Mouse (Mus musculus) activated CD4-positive, CD25-positive, alpha-beta regulatory T cell, adult 4 months (primary cell): ENCODE data around the gene Lhpp. TPM values are rescaled to one million over a fixed set of nuclear protein-coding genes. Genes with fewer than 3 reads are reported as not detected.
A peak's percentile ranks its signal among the peaks of the same experiment; 100 is the strongest.

ENCODE experiments used
- ATAC-seq: one replicate; pipeline ENCODE4 v1.8.0; 2017
- polyA plus RNA-seq, 2 experiments: library from polyadenylated mRNA; unstranded; fragments of 100-300 nt; shearing (Covaris generic); gene quantifications; one replicate each; pipeline ENCODE4 v1.2.1; 2017

Lhpp gene
- polyA plus RNA-seq, 2 experiments from 2014 or later = 4.2 to 4.6 TPM

DNA sequence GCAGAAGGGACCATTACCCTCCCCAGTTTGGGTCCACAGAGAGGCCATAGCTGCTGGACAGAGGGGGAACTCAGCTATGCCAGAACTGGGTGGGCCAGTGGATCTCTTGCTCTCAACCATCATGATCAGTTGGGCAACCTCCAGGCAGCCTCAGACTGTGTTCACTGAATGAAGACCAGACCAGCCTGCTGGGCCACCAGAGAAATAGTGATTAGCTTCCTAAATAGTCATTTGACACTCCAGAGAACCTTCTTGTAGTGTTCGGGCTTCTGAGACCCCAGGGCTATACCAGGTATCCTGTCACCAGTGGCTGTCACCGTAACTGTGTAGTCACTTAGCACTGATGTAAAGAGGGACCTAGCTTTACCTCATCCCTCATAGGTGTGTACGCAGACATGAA is 71.9 kb downstream of the Lhpp start:
- no peak for ATAC-seq

DNA sequence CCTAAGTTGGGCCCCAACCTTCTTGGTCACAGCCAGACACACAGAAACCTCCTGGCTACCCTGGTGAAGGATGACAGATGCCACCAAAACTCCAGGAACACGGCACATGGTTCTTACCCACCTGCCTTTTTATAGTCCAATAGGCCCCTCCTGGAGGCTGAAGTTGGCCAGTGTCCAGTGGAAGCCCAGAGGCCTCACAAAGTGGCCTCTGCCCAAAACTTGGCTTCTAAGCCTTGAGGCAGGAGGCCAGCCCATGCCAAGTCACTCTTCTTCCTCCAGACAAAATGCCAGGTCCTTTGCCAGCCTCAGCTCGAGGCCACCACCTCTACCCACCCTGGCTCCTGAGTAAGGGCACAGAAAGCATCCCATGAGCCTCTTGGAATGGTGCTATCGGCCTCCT is 72.5 kb downstream of the Lhpp start:
- no peak for ATAC-seq

- ATAC-seq = no peak
These were observed 73.5 kb downstream of the Lhpp start for GRCm38 (mm10) chr7:132683923-132684322.

GRCm38 (mm10) chr7:132686515-132686914 is 76.1 kb downstream of the Lhpp start:
- ATAC-seq = peak; percentile 91

GRCm38 (mm10) chr7:132687897-132688296 is 77.5 kb downstream of the Lhpp start:
- no peak for ATAC-seq

GRCm38 (mm10) chr7:132688721-132689120 is 78.3 kb downstream of the Lhpp start:
- ATAC-seq = no peak

DNA sequence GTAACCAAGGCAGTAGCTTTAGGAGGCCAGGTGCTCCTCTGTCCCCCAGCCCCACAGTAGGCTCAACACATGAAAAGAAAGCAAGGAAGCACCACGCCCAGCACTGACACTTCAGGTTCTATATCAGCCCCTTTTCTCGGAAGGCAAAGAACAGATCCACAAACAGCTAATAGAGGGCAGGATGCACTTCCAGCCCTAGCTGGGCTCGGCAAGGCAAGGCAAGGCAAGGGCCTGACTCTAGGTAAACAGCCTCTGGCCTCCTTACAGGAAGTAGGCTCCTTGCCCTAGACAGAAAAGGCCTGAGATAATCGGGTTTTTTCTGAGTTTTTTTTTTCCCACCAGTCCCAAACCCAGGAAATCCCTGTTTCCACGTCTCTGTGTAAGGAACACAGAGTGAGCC is 79.3 kb downstream of the Lhpp start:
- ATAC-seq = no peak

- no peak for ATAC-seq
These were observed 80.5 kb downstream of the Lhpp start for GRCm38 (mm10) chr7:132690716-132691472.

DNA sequence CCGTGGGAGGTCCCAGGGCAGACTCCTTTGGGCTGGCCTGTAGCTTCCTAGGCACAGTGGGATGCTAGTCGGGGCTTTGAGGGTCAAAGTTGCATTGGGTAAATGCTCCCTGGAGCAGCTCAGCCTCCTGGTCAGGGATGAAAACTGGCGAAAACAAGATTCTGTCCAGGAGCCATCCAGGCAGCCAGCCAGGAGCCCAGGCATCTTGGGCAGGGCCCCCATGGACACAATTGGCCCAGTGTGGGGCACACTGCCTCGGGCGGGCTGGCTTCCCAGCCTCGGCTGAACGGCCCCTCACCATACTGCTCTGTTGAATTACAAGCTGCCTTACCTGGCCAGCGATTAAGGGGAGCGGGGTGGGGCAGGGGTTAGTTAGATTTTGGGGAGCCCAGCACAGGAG is 82.3 kb downstream of the Lhpp start:
- ATAC-seq = no peak

GRCm38 (mm10) chr7:132693561-132693960 is 83.1 kb downstream of the Lhpp start:
- ATAC-seq = no peak

DNA sequence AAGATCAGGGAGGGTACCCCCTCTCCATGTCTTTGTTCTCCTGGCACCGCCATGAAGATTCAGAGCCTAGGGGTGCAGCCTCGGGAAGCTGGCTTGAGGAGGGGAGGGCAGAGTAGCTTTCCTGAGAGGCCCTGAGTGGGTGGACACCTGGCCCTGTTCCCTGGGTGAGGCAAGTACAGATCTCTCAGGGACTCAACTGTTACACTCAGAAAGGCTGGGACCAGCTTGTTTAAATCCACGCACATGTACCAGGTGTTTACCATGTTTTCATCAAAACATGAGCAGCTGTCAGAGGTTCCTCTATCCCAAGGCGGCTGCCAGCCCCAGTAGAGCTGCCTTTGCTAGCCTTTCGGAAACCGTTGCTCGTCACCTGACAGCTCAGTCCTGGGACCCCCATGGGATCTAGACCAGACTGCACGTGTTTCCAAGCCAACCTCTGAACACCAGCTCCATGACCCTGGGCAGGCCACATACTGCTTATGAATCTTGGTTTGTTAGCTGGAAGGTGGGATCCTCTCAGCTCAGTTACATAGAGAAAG is 86.9 kb downstream of the Lhpp start:
- ATAC-seq = no peak

- ATAC-seq = no peak
These were observed 88.3 kb downstream of the Lhpp start for GRCm38 (mm10) chr7:132698737-132699136.

DNA sequence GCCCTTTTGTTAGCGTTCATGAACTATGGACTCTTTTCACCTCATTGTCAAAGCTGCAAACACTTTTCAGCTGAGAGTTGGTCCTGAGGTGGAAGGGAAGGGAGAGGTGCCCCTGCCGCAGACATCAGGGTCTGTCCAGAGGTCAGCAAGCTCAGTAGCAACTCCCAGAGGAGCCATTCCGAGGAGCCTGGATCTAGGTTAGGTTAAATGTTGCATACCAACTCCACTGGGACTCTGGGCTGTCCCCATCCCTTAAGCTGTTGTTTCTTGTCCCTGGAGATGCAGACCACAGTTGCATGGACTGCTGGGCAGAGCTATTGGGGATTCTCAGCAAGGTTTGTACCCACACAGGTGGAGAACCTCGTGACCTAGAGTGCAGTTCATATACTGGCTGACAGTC is 88.7 kb downstream of the Lhpp start:
- no peak for ATAC-seq

DNA sequence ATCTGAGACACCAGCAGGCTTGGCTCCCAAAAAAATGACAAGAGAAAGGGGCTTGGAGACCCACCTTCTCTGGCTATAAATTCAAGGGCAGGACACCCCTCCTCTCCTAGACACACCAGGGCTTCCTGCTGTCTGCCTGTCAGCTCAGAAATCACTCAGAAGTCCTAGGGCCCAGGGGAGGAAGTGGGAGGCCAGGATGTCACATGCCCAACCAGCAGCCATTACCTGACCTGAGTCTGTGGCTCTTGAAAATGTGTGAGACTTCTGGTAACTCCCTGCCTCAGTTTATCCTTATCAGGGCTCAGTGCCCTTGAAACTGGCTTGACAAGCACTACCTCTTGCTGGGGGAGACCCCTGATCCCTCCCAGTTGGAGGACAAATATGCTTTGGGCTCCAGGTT is 89.2 kb downstream of the Lhpp start:
- peak; percentile 79 for ATAC-seq

GRCm38 (mm10) chr7:132700107-132700506 is 89.7 kb downstream of the Lhpp start:
- ATAC-seq = no peak

DNA sequence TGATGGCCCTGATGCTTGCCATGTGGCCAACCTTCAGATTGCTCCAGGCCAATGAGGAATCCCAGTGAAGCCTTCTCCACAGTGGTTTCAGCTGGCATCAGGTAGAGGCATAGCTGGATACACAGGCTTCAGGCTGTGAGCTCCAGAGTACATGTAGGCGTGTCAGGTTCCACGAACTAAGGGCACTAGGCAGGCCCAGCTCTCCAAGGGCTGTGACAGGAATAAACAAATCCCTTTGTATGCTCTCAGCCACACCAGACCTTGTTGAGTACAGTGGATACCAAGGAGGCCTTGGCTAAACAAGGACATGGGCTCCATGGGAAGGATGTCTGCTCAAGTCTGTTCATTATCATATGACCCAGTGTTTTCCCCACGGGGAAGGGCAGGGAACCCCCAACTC is 91.0 kb downstream of the Lhpp start:
- ATAC-seq = no peak

DNA sequence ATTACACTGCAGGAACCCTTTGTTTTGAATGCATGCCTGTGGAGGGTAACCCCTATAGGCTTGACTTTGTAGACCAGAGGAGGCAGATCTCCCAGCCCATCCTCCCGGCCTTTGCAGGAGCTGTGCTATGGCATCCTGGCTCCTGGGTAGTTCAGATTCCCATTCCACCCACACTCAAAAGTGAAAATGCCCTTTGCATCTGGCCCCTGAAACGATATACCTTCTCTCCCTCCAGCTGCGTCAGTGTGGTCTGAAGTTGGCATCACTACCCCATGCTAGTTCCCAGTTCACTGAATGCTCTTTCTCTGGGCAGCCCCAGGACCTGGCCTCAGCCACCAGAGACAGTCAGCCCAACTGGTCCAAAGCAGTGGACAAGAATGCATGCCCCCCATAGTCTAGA is 91.6 kb downstream of the Lhpp start:
- ATAC-seq = no peak

DNA sequence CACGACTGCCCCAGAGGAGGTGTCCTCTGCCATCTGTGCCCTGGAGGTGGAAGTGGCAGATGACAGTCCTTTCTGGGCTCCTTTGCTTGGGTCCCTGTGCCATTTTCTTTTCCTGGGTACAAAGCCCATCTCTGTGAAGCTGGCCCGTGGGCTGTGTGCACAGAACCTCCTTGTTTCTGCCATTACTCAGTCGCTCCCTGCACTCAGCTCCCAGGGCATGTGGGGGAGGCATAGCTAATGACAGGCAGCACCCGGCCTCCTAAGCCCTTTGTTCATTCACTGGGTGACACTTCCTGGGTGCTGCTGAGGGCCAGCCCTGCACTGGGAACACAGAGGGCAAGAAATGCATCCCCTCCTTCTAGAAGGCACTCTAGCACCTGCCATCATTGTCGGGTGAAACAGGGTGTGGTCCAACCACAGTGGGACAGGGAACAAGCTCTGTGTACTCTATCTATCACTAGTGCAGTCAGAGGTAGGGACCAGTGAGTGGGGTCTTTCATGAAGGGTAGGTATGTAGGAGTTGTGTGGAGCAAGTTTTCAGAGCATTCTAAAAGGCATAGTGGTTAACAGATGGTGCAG is 92.1 kb downstream of the Lhpp start:
- ATAC-seq = peak; percentile 16

GRCm38 (mm10) chr7:132703515-132704309 is 93.3 kb downstream of the Lhpp start:
- no peak for ATAC-seq

DNA sequence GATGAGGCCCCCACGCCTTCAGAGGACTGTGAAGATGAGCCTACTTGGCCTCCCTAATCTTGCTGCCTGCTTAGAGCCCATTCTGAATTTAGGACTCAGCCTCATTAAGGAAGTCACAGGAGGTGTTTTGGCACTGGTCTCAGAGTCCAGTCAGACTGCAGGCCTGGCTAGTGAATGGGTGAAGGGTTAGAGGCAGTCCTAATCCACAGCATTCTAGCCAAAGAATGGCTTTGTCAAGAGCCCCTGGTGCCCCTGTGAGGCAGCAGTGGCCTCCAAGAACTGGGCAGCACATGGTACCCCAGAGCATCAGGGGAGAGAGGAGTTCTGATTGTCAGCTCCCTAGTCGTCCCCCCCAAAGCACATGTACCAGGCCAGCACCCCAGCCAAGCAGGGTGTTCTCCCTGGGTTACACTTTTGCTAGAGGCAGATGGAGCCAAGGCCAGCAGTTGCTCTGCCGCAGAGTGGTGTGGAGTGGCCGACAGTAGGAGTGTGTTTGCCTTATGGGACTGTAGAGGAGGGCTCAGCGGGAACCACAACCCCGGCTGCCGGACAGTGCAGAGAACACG is 94.0 kb downstream of the Lhpp start:
- ATAC-seq = no peak

GRCm38 (mm10) chr7:132705130-132705529 is 94.7 kb downstream of the Lhpp start:
- ATAC-seq = peak; percentile 28

DNA sequence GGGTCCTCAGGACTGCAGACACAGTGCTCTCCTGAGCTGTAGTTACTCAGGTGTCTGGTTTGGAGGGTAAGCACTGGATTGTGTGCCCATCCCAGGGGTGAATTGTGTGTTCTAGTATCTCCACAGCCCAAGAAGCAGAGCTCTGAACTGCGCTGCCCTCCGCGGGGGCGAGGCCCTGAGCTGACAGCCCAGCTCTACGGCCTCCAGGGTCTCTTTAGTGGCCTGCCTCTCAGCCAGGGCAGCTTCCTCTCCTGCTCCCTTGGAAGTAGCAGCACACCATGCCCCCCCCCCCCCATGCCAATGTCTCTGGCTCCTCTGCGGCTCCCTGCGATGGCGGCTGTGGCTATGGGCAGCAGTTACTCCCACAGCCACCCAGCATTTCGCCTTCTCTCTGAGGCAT is 101.1 kb downstream of the Lhpp start:
- no peak for ATAC-seq

GRCm38 (mm10) chr7:132712044-132712708 is 101.7 kb downstream of the Lhpp start:
- ATAC-seq = no peak
